Mouse (Mus musculus) liver, embryonic 15.5 days (tissue): Measurements from ENCODE around the gene Tdrkh. TPM values are rescaled to one million over a fixed set of nuclear protein-coding genes. Genes with fewer than 3 reads are reported as not detected.

ENCODE experiments used
- ATAC-seq: fragments of 200-750 bp; cut with Nextera tagmentation; 2 replicates; pipeline ENCODE4 v1.8.0; 2017; ENCODE audit warnings: moderate number of reproducible peaks, mild to moderate bottlenecking, moderate library complexity; ENCODE audit not compliant: insufficient read depth
- H3K27ac ChIP-seq: fragments of 300-500 bp; sonication (generic); replicated peaks from 2 replicates; pipeline ENCODE4 v1.5.1; 2015; ENCODE audit warnings: mild to moderate bottlenecking, inconsistent platforms
- H3K27me3 ChIP-seq: fragments of 300-500 bp; sonication (generic); 2 replicates; pipeline ENCODE4 v1.6.1; 2015; ENCODE audit warnings: mild to moderate bottlenecking, inconsistent platforms
- H3K36me3 ChIP-seq: fragments of 300-500 bp; sonication (generic); replicated peaks from 2 replicates; pipeline ENCODE4 v1.6.1; 2015; ENCODE audit warnings: moderate library complexity, mild to moderate bottlenecking, inconsistent platforms
- H3K4me1 ChIP-seq: fragments of 300-500 bp; sonication (generic); replicated peaks from 2 replicates; pipeline ENCODE4 v1.6.1; 2015; ENCODE audit warnings: inconsistent platforms
- H3K4me2 ChIP-seq: fragments of 300-500 bp; sonication (generic); 2 replicates; pipeline ENCODE4 v1.6.1; 2015; ENCODE audit warnings: moderate library complexity, mild to moderate bottlenecking, inconsistent platforms
- H3K4me3 ChIP-seq: fragments of 300-500 bp; sonication (generic); replicated peaks from 2 replicates; pipeline ENCODE4 v1.5.1; 2015; ENCODE audit warnings: mild to moderate bottlenecking, inconsistent platforms
- H3K9ac ChIP-seq: fragments of 300-500 bp; sonication (generic); 2 replicates; pipeline ENCODE4 v1.6.1; 2015; ENCODE audit warnings: moderate library complexity, mild to moderate bottlenecking, inconsistent platforms
- H3K9me3 ChIP-seq: fragments of 300-500 bp; sonication (generic); replicated peaks from 2 replicates; pipeline ENCODE4 v1.6.1; 2016; ENCODE audit warnings: inconsistent platforms
- WGBS: fragments of 180-500 bp; shearing (Covaris S2); methylation state at CpG from one replicate; pipeline ENCODE4 v1.1.7; 2015; ENCODE audit warnings: mixed read lengths; ENCODE audit not compliant: insufficient replicate concordance; 5-methylcytosine and 5-hydroxymethylcytosine counted together
- polyA plus RNA-seq: library from polyadenylated mRNA; unstranded; fragments of >200 nt; fragmentation: Nextera tagmentation; extraction: Ambion mirVana; gene quantifications from 2 replicates; pipeline ENCODE4 v1.2.1, GENCODE M21; 2015

Tdrkh gene
- polyA plus RNA-seq, 1 experiment from 2014 or later = 9.9 TPM

GRCm38 (mm10) chr3:94388047-94388446, 25.0 kb upstream of the Tdrkh start:
- Histone ChIP-seq H3K4me3 (no peak overlapping the region), H3K4me2 (no peak overlapping the region), H3K9me3 (no peaks in the 10 kb centered on the region), H3K27me3 (no peaks in the 10 kb centered on the region), H3K9ac (no peak overlapping the region), H3K27ac (no peak overlapping the region), H3K36me3 (no peaks in the 10 kb centered on the region), H3K4me1 (no peaks in the 10 kb centered on the region)
- no peak for ATAC-seq
- 14% methylated on average over 5 of the region's 5 CpGs for WGBS

GRCm38 (mm10) chr3:94389420-94389819, 23.7 kb upstream of the Tdrkh start:
- 81% methylated on average over 16 of the region's 16 CpGs for WGBS
- H3K27ac ChIP-seq = no peak overlapping the region
- H3K9ac ChIP-seq = no peak overlapping the region
- H3K4me1 ChIP-seq = no peaks in the 10 kb centered on the region
- no peak overlapping the region for H3K4me2 ChIP-seq
- H3K4me3 ChIP-seq = no peak overlapping the region
- H3K36me3 ChIP-seq = no peaks in the 10 kb centered on the region
- no peak for ATAC-seq
- H3K27me3 ChIP-seq = no peaks in the 10 kb centered on the region
- no peaks in the 10 kb centered on the region for H3K9me3 ChIP-seq

- H3K9ac ChIP-seq = no peak overlapping the region
- peaks cover 5% of the 10 kb centered on the region; the same call in 1 of the 2 replicates for H3K27me3 ChIP-seq
- no peak for ATAC-seq
- no peak overlapping the region for H3K4me2 ChIP-seq
- H3K9me3 ChIP-seq = no peaks in the 10 kb centered on the region
- H3K27ac ChIP-seq = no peak overlapping the region
- no peaks in the 10 kb centered on the region for H3K36me3 ChIP-seq
- 53% methylated on average over 5 of the region's 5 CpGs for WGBS
- H3K4me1 ChIP-seq = no peaks in the 10 kb centered on the region
- no peak overlapping the region for H3K4me3 ChIP-seq
Measured at GRCm38 (mm10) chr3:94391001-94391400, 22.1 kb upstream of the Tdrkh start.

- no peak for ATAC-seq
Measured at GRCm38 (mm10) chr3:94392128-94392527, 20.9 kb upstream of the Tdrkh start.

GRCm38 (mm10) chr3:94393049-94393448, 20.0 kb upstream of the Tdrkh start:
- WGBS = 50% methylated on average over 4 of the region's 4 CpGs
- Histone ChIP-seq H3K4me1 (no peaks in the 10 kb centered on the region), H3K36me3 (no peaks in the 10 kb centered on the region), H3K4me3 (no peak overlapping the region), H3K27me3 (peaks cover 23% of the 10 kb centered on the region), H3K27ac (no peak overlapping the region), H3K9ac (no peak overlapping the region), H3K9me3 (no peaks in the 10 kb centered on the region), H3K4me2 (no peak overlapping the region)
- ATAC-seq = no peak

More at GRCm38 (mm10) chr3:94392128-94392527, 20.9 kb upstream of the Tdrkh start:
- no peaks in the 10 kb centered on the region for H3K36me3 ChIP-seq
- no peak overlapping the region for H3K4me2 ChIP-seq
- peaks cover 14% of the 10 kb centered on the region for H3K27me3 ChIP-seq
- no peaks in the 10 kb centered on the region for H3K4me1 ChIP-seq
- H3K4me3 ChIP-seq = no peak overlapping the region
- 57% methylated on average over 2 of the region's 2 CpGs for WGBS
- H3K9me3 ChIP-seq = no peaks in the 10 kb centered on the region
- H3K9ac ChIP-seq = no peak overlapping the region
- no peak overlapping the region for H3K27ac ChIP-seq

- no peak for ATAC-seq
- 56% methylated on average over 1 of the region's 1 CpGs for WGBS
- Histone ChIP-seq H3K27me3 (peaks cover 56% of the 10 kb centered on the region), H3K27ac (no peak overlapping the region), H3K9me3 (no peaks in the 10 kb centered on the region), H3K4me1 (no peaks in the 10 kb centered on the region), H3K9ac (no peak overlapping the region), H3K4me3 (no peak overlapping the region), H3K36me3 (no peaks in the 10 kb centered on the region), H3K4me2 (no peak overlapping the region)
Measured at GRCm38 (mm10) chr3:94396336-94396735, 16.7 kb upstream of the Tdrkh start.

GRCm38 (mm10) chr3:94396851-94397250, 16.2 kb upstream of the Tdrkh start:
- Histone ChIP-seq H3K9ac (no peak overlapping the region), H3K4me3 (no peak overlapping the region), H3K4me1 (no peaks in the 10 kb centered on the region), H3K36me3 (no peaks in the 10 kb centered on the region), H3K4me2 (no peak overlapping the region), H3K9me3 (no peaks in the 10 kb centered on the region), H3K27ac (no peak overlapping the region), H3K27me3 (peaks cover 61% of the 10 kb centered on the region)
- 54% methylated on average over 4 of the region's 4 CpGs for WGBS
- no peak for ATAC-seq

- Histone ChIP-seq H3K9me3 (no peaks in the 10 kb centered on the region), H3K27me3 (peaks cover 70% of the 10 kb centered on the region), H3K4me1 (no peaks in the 10 kb centered on the region), H3K36me3 (no peaks in the 10 kb centered on the region), H3K9ac (no peak within 1 kb of the TSS), H3K4me3 (no peak within 1 kb of the TSS), H3K4me2 (peak within 1 kb of the TSS; percentile 27; the same call in 1 of the 2 replicates), H3K27ac (no peak within 1 kb of the TSS)
- no peak for ATAC-seq
- 56% methylated on average over 6 of the region's 6 CpGs for WGBS
Measured at GRCm38 (mm10) chr3:94398217-94398616, 14.9 kb upstream of the Tdrkh start, which contains the start of gene Lingo4. Gene Lingo4, plus strand, starts transcription at chr3:94398517.

- Histone ChIP-seq H3K4me1 (no peaks in the 10 kb centered on the region), H3K4me3 (no peak overlapping the region), H3K27ac (no peak overlapping the region), H3K9ac (no peak overlapping the region), H3K36me3 (no peaks in the 10 kb centered on the region), H3K9me3 (no peaks in the 10 kb centered on the region), H3K27me3 (peaks cover 71% of the 10 kb centered on the region), H3K4me2 (peak overlapping the region; percentile 27; the same call in 1 of the 2 replicates)
- 4% methylated on average over 20 of the region's 20 CpGs for WGBS
- no peak for ATAC-seq
Measured at GRCm38 (mm10) chr3:94398943-94399481, 14.1 kb upstream of the Tdrkh start.

GRCm38 (mm10) chr3:94399663-94400310, 13.3 kb upstream of the Tdrkh start:
- Histone ChIP-seq H3K4me2 (no peak overlapping the region), H3K27ac (no peak overlapping the region), H3K9ac (no peak overlapping the region), H3K27me3 (peaks cover 72% of the 10 kb centered on the region), H3K4me1 (no peaks in the 10 kb centered on the region), H3K4me3 (no peak overlapping the region), H3K9me3 (no peaks in the 10 kb centered on the region), H3K36me3 (no peaks in the 10 kb centered on the region)
- WGBS = 31% methylated on average over 5 of the region's 5 CpGs
- no peak for ATAC-seq

- Histone ChIP-seq H3K27me3 (peaks cover 60% of the 10 kb centered on the region), H3K4me3 (no peak overlapping the region), H3K9ac (no peak overlapping the region), H3K27ac (no peak overlapping the region), H3K4me1 (no peaks in the 10 kb centered on the region), H3K9me3 (no peaks in the 10 kb centered on the region), H3K4me2 (no peak overlapping the region), H3K36me3 (no peaks in the 10 kb centered on the region)
- no peak for ATAC-seq
- 49% methylated on average over 8 of the region's 8 CpGs for WGBS
Measured at GRCm38 (mm10) chr3:94402451-94402850, 10.6 kb upstream of the Tdrkh start.
